Mouse (Mus musculus) heart, embryonic 13.5 days (tissue): Measurements from ENCODE around the gene Exog. TPM values are rescaled to one million over a fixed set of nuclear protein-coding genes. Genes with fewer than 3 reads are reported as not detected.

Experiments
- ATAC-seq: fragments of 200-750 bp; cut with Nextera tagmentation; 2 replicates; pipeline ENCODE4 v1.8.0; 2017; ENCODE audit warnings: moderate TSS enrichment; ENCODE audit not compliant: insufficient number of reproducible peaks, low FRiP score, low TSS enrichment; ENCODE audit errors: extremely low read depth
- H3K27ac ChIP-seq: fragments of 300-500 bp; sonication (generic); replicated peaks from 2 replicates; pipeline ENCODE4 v1.5.1; 2015; ENCODE audit warnings: moderate library complexity, mild to moderate bottlenecking, inconsistent platforms
- H3K27me3 ChIP-seq: fragments of 300-500 bp; sonication (generic); replicated peaks from 2 replicates; pipeline ENCODE4 v1.6.1; 2015; ENCODE audit warnings: mild to moderate bottlenecking, inconsistent platforms
- H3K36me3 ChIP-seq: fragments of 300-500 bp; sonication (generic); 2 replicates; pipeline ENCODE4 v1.6.1; 2015; ENCODE audit warnings: mild to moderate bottlenecking, inconsistent platforms
- H3K4me1 ChIP-seq: fragments of 300-500 bp; sonication (generic); 2 replicates; pipeline ENCODE4 v1.6.1; 2015; ENCODE audit warnings: inconsistent platforms
- H3K4me2 ChIP-seq: fragments of 300-500 bp; sonication (generic); 2 replicates; pipeline ENCODE4 v1.6.1; 2015; ENCODE audit warnings: inconsistent platforms, mild to moderate bottlenecking, moderate library complexity
- H3K4me3 ChIP-seq: fragments of 300-500 bp; sonication (generic); 2 replicates; pipeline ENCODE4 v1.5.1; 2015; ENCODE audit warnings: moderate library complexity, mild to moderate bottlenecking, inconsistent platforms
- H3K9ac ChIP-seq: fragments of 300-500 bp; sonication (generic); 2 replicates; pipeline ENCODE4 v1.6.1; 2015; ENCODE audit warnings: inconsistent platforms, mild to moderate bottlenecking, moderate library complexity
- H3K9me3 ChIP-seq: fragments of 300-500 bp; sonication (generic); 2 replicates; pipeline ENCODE4 v1.6.1; 2016; ENCODE audit warnings: inconsistent platforms
- WGBS: fragments of 180-500 bp; shearing (Covaris S2); methylation state at CpG from one replicate; pipeline ENCODE4 v1.1.7; 2015; ENCODE audit warnings: mixed read lengths; 5-methylcytosine and 5-hydroxymethylcytosine counted together
- polyA plus RNA-seq: library from polyadenylated mRNA; unstranded; fragments of >200 nt; fragmentation: Nextera tagmentation; extraction: Ambion mirVana; gene quantifications from 2 replicates; pipeline ENCODE4 v1.2.1, GENCODE M21; 2015

The Exog gene
- polyA plus RNA-seq, 1 experiment from 2014 or later: 12.4 TPM

DNA sequence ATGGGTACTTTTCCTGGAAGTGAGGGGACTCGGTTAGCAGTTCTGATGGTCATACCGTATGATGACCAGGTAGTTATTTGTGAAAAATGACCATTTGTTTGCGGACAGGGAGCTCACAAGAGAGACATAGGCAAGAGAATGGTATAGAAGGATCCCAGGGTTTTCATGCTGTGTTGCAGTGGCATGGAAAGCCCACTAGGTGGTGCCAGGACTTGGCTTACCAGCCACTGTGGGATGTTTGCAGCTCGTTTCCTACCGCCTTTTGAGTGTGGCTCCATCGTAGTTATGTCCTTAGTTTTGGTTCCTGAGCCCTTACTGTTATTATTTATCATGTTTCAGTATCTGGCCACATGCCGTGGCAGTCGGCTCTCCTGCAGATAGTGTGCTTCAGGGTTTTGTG, 15.7 kb downstream of the Exog start:
- no peak overlapping the region for H3K27ac ChIP-seq
- H3K36me3 ChIP-seq: peaks cover 55% of the 10 kb centered on the region
- no peaks in the 10 kb centered on the region for H3K27me3 ChIP-seq
- no peak overlapping the region for H3K4me3 ChIP-seq
- ATAC-seq: no peak
- WGBS: 41% methylated on average over 8 of the region's 8 CpGs
- peak overlapping the region; percentile 55; the same call in 1 of the 2 replicates for H3K9ac ChIP-seq
- no peak overlapping the region for H3K4me2 ChIP-seq
- H3K9me3 ChIP-seq: no peaks in the 10 kb centered on the region
- H3K4me1 ChIP-seq: peaks cover 18% of the 10 kb centered on the region

DNA sequence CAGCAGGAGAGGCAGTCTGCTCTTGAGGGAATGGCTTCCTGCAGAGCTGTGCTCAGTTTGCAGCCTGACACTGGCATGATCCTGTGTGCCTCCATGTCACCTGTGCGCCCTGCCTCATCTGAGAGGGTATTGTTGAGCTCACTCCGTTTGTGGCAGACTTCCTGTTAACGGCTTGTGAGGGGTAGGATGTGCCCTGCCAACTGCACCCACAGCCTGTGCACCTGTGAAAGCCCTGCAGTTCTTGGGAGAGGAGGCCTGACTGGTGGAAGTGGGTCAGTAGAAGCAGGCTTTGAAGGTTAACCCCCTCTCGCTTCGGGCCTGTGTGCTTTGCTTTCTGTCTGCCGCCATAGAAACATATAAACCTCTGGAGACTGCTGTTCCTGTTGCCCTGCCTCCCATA, 20.3 kb downstream of the Exog start:
- no peaks in the 10 kb centered on the region for H3K9me3 ChIP-seq
- H3K4me3 ChIP-seq: no peak overlapping the region
- H3K36me3 ChIP-seq: peaks cover 54% of the 10 kb centered on the region
- no peak for ATAC-seq
- H3K4me1 ChIP-seq: peaks cover 34% of the 10 kb centered on the region
- no peak overlapping the region for H3K9ac ChIP-seq
- 86% methylated on average over 6 of the region's 6 CpGs for WGBS
- H3K27ac ChIP-seq: no peak overlapping the region
- no peak overlapping the region for H3K4me2 ChIP-seq
- 0 out of 2 replicates have a peak, but pooled peaks cover 5% of the 10 kb centered on the region for H3K27me3 ChIP-seq

DNA sequence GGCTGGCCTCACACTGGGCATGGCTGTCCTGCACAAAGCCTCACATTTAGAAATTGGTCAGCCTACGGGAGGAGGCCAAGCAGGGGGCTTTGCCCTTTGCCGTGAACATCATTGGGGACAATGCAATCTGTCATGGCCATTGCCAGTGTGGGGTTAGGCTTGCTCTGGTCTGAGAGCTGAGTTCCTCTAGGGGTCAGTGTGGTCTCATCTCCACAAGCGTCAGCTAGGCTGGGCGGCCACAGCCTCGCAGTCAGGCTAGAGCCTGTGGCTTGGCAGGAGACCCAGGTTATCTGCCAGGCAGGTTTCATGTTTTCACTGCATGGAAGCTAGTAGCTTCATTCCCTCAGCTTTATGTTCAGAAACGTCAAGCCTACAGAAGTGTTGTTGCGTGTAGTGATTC, 20.9 kb downstream of the Exog start:
- WGBS: 53% methylated on average over 7 of the region's 7 CpGs
- Histone ChIP-seq H3K27ac (no peak overlapping the region), H3K4me2 (no peak overlapping the region), H3K4me1 (peaks cover 39% of the 10 kb centered on the region), H3K27me3 (0 out of 2 replicates have a peak, but pooled peaks cover 5% of the 10 kb centered on the region), H3K36me3 (peaks cover 54% of the 10 kb centered on the region), H3K9ac (no peak overlapping the region), H3K9me3 (no peaks in the 10 kb centered on the region), H3K4me3 (no peak overlapping the region)
- no peak for ATAC-seq

DNA sequence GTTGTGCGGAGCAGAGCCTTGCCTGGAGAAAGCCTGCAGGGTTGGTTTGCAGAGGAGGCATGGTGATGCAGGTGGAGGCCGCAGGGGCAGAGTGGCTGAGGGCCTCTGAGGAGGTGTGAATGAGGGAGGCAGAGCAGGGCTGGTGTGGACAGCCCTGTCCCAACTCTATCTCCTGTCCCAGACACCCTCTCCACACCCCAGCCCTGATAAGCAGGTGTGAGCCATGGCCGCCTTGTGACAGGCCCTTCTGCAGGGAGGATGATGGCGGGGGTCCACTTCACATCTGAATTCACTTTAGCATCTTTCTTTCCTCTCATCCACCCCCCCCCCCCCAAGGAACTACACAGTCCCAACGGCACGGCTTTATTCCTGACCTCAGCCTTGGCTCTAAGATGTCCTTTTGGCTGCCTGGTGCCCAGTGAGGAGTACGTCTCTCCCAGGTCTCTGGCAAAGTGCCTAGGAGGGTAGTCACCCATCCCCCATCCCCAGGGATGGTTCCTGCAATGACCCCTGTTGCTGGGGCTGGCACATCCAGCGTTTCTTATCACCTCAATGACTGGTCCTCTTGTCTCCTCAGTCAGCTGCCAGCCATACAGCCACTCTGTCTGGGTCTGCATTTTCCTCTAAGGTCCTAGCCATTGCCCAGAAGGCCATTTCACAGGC, 25.1 kb downstream of the Exog start:
- H3K4me3 ChIP-seq: no peak overlapping the region
- H3K4me2 ChIP-seq: peak overlapping the region; percentile 32
- H3K27ac ChIP-seq: peak overlapping the region; percentile 85
- peaks cover 79% of the 10 kb centered on the region for H3K4me1 ChIP-seq
- H3K9ac ChIP-seq: peak overlapping the region; percentile 45; the same call in 1 of the 2 replicates
- H3K36me3 ChIP-seq: peaks cover 22% of the 10 kb centered on the region
- H3K27me3 ChIP-seq: 0 out of 2 replicates have a peak, but pooled peaks cover 14% of the 10 kb centered on the region
- peak; percentile 84 for ATAC-seq
- 25% methylated on average over 8 of the region's 8 CpGs for WGBS
- H3K9me3 ChIP-seq: no peaks in the 10 kb centered on the region

DNA sequence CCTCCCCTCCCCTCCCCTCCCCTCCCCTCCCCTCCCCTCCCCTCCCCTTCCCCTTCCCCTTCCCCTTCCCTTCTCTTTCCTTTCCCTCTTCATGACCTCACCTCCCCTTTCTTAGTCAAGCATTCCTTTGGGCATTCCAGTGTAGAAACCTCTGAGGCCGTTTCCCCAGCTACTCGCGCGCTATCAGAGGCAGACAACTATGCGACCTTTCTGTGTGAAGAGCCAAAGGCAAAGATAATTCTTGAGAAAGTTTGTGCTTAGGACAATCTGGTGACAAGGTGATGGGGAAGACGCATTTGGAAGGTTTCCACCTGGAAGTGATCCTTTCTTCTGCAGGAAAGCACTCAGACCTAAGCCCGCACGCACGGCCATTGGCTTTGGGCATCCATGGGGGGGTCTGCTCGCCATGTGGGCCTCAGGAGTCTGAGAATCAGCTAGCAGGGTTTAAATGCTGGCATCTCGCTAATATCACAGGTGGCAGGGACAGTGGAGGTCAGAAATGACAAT, 27.7 kb downstream of the Exog start:
- H3K9ac ChIP-seq: no peak overlapping the region
- H3K9me3 ChIP-seq: no peaks in the 10 kb centered on the region
- no peak overlapping the region for H3K4me2 ChIP-seq
- no peak overlapping the region for H3K4me3 ChIP-seq
- H3K36me3 ChIP-seq: peaks cover 7% of the 10 kb centered on the region
- H3K27me3 ChIP-seq: peaks cover 26% of the 10 kb centered on the region
- H3K27ac ChIP-seq: peak overlapping the region; percentile 51
- ATAC-seq: no peak
- 30% methylated on average over 11 of the region's 11 CpGs for WGBS
- H3K4me1 ChIP-seq: peaks cover 76% of the 10 kb centered on the region

DNA sequence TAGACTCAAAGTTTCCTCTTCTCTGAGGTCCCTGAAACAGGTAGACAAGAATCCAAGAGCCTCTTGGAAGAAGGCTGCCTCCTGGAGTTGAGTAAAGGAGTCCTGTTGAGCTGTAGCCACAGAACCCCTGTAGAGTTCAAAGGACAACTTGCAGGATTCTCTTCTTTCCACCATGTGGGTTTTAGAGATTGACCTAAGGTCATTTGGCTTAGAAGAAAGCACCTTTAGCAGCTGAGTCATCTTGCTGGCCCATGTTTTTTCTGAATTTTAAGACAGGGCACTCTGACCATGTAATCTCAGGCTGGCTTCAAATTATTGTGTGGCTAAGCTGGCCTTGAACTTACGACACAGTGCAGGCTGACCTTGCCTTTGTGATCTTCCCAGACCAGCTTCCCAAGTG, 28.3 kb downstream of the Exog start:
- Histone ChIP-seq H3K9ac (no peak overlapping the region), H3K4me2 (no peak overlapping the region), H3K27me3 (peaks cover 26% of the 10 kb centered on the region), H3K4me1 (peaks cover 76% of the 10 kb centered on the region), H3K9me3 (no peaks in the 10 kb centered on the region), H3K4me3 (no peak overlapping the region), H3K27ac (no peak overlapping the region), H3K36me3 (peaks cover 1% of the 10 kb centered on the region; the same call in 1 of the 2 replicates)
- no peak for ATAC-seq
- WGBS: 72% methylated on average over 1 of the region's 1 CpGs

DNA sequence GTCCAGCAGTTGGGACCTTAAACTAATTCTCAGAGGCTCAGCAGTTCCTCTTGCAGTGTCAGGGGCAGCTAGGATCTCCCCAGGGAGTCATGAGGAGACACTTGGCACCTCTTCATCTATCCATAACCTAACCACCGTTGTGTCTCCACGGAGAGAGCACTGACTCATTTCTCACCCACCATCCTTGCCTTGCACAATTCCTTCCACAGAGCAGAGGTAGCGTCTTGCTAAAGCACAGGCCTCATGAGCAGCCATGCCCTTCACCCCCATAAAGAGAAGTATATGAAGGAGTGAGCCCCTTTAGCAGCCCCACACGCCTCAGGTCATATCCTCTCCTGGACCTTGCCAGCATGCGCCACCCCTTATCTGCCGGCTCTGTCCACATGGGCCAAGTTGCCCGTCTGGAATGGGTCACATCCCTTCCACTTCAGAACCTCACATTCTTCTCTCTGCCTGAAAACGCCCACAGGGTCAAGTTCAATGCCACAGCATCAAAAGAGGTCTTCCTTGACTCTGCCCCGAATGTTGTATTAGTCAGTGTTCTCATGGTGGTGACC, 28.9 kb downstream of the Exog start:
- Histone ChIP-seq H3K4me2 (no peak overlapping the region), H3K4me1 (peaks cover 75% of the 10 kb centered on the region), H3K9ac (no peak overlapping the region), H3K27me3 (peaks cover 31% of the 10 kb centered on the region), H3K4me3 (no peak overlapping the region), H3K27ac (0 out of 2 replicates have a peak overlapping the region, but pooled peaks have one; percentile 15), H3K9me3 (no peaks in the 10 kb centered on the region), H3K36me3 (no peaks in the 10 kb centered on the region)
- no peak for ATAC-seq
- 51% methylated on average over 9 of the region's 9 CpGs for WGBS

DNA sequence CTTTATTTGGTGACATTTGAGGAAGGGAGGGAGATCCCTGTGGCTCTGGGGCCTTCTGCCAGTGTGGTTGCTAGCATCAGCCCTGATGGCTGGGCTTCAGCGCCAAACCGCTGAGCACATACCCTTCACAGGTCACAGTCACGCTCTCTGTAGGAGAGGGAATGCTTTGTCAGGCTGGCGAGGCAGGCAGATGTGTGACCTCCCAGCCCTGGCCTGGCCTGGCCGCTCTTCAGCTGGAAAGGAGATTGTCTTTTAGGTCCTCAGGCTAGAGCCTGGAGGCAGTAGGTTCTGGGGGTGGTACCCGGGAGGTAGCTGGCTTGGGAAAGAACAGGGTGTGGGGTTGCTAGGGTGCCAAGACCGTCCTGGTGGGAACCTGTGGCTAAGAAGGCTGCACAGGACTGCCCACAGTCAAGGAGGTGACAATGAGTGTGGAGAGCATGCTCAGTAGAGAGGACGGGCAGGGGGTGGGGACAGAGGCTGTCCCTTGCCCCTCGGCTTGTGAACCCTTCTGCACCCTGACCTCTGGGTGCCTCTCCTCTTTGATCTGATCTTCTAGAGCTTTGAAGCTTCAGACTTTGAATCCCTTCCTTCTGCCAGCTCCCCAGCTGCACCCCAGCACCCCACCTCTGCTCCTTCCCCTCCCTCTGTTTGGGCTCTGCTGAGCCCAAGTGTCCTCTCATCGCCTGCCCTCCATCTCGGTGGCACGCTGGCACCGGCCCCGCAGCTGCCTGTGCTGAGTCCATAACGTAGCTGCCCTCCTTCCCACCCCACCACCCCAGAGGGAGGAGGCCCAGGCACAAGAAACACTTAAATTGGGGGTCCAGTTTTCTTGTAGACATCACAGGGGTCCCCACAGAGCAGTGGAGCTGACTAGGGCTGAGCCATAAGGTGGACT, 30.2 kb downstream of the Exog start:
- ATAC-seq: no peak
- H3K27me3 ChIP-seq: peaks cover 31% of the 10 kb centered on the region
- H3K36me3 ChIP-seq: no peaks in the 10 kb centered on the region
- peak overlapping the region; percentile 45 for H3K27ac ChIP-seq
- H3K4me3 ChIP-seq: no peak overlapping the region
- H3K4me1 ChIP-seq: peaks cover 75% of the 10 kb centered on the region
- peak overlapping the region; percentile 44; the same call in 1 of the 2 replicates for H3K9ac ChIP-seq
- 59% methylated on average over 15 of the region's 15 CpGs for WGBS
- H3K9me3 ChIP-seq: no peaks in the 10 kb centered on the region
- H3K4me2 ChIP-seq: no peak overlapping the region

DNA sequence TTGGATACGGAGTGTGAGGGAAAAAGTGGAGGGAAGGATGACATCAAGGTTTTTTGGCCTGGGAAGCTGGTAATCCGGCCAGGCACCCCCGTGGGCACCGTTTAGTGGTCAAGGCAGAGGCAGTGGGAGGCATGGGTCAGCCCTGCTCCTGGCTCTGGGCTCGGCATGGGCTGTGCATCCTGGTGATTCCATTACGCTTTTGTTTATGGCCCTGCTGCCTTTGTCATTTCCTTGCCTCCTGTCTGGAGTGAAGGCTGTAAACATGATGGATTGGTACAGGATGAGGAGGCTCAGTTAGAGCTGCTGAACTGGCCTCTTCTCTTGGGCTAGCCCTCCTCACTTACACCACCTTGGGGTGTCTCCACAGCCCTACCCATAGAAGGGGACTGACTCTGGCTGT, 33.0 kb downstream of the Exog start:
- no peaks in the 10 kb centered on the region for H3K9me3 ChIP-seq
- no peaks in the 10 kb centered on the region for H3K36me3 ChIP-seq
- no peak overlapping the region for H3K27ac ChIP-seq
- no peak overlapping the region for H3K4me2 ChIP-seq
- H3K4me1 ChIP-seq: peaks cover 49% of the 10 kb centered on the region
- no peak overlapping the region for H3K9ac ChIP-seq
- 45% methylated on average over 6 of the region's 6 CpGs for WGBS
- H3K4me3 ChIP-seq: no peak overlapping the region
- ATAC-seq: no peak
- H3K27me3 ChIP-seq: peaks cover 34% of the 10 kb centered on the region

DNA sequence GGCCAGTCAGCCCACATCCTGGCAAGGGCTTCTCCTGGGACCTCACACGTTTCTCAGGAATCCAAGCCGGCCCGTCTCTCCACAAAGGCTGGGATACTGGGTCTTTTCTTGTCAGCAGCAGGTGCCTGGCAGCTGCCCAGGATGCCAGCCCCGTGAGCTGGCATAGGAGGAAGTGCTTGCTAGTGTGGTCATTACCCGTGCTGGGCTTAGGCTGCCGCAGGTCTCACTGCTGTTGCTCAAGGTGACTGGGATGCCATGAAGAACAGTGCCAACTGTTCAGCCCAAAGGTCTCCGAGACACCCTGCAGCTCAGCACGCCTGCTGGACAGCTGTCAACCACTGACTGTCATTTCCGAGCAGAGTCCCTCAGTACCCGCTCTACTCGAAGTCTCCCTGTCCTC, 33.6 kb downstream of the Exog start:
- 76% methylated on average over 11 of the region's 11 CpGs for WGBS
- no peak for ATAC-seq
- H3K36me3 ChIP-seq: no peaks in the 10 kb centered on the region
- H3K4me3 ChIP-seq: no peak overlapping the region
- no peaks in the 10 kb centered on the region for H3K9me3 ChIP-seq
- H3K27ac ChIP-seq: no peak overlapping the region
- H3K4me1 ChIP-seq: peaks cover 44% of the 10 kb centered on the region
- H3K27me3 ChIP-seq: peaks cover 34% of the 10 kb centered on the region
- H3K4me2 ChIP-seq: no peak overlapping the region
- no peak overlapping the region for H3K9ac ChIP-seq

DNA sequence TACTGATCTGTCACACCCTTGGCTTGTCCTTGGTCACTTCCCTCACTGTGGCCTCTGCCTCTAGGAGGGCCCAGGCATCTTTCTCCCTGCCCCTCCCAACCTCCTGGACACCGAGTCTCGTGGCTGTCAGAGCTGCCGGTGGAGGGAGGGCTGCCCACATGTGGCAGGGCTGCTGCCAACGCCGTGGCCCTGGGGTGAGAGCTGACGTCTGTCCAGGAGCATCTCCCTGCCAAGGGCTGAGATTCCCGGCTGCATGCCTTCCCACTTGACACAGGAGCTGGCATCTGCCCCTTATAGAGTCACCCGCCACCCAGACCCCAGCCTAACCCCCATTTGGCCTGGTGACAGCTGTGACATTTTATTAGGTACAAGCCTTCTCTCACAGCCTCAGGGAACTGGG, 34.6 kb downstream of the Exog start:
- Histone ChIP-seq H3K9ac (peak overlapping the region; percentile 10; the same call in 1 of the 2 replicates), H3K4me2 (no peak overlapping the region), H3K27me3 (peaks cover 28% of the 10 kb centered on the region), H3K36me3 (no peaks in the 10 kb centered on the region), H3K27ac (peak overlapping the region; percentile 45), H3K4me3 (no peak overlapping the region), H3K4me1 (peaks cover 34% of the 10 kb centered on the region), H3K9me3 (no peaks in the 10 kb centered on the region)
- ATAC-seq: no peak
- 32% methylated on average over 8 of the region's 8 CpGs for WGBS
